Mouse (Mus musculus): ENCODE results near the gene Vmn2r-ps159. TPM values are rescaled to one million over a fixed set of nuclear protein-coding genes. Genes with fewer than 3 reads are reported as not detected.

Vmn2r-ps159 gene
- not detected for polyA plus RNA-seq (2017; shearing (Covaris generic))

GRCm38 (mm10) chr4:156330803-156331202 is at the start of gene Vmn2r-ps159:
Vmn2r-ps159 (plus strand) TSS chr4:156331103.

Other genes starting within 250 kb of the Vmn2r-ps159 start
- 40.7 TPM for gene 9430015G10Rik, start 221.1 kb upstream of the Vmn2r-ps159 start, polyA plus RNA-seq (2017; shearing (Covaris generic))
- 0.19 TPM for gene Rnf223, start 200.6 kb upstream of the Vmn2r-ps159 start, polyA plus RNA-seq (2017; shearing (Covaris generic))
- 2.0 TPM for gene Agrn, start 133.6 kb upstream of the Vmn2r-ps159 start, polyA plus RNA-seq (2017; shearing (Covaris generic))
- 60.5 TPM for gene Isg15, start 130.3 kb upstream of the Vmn2r-ps159 start, polyA plus RNA-seq (2017; shearing (Covaris generic))
- gene AW011738, start 127.8 kb upstream of the Vmn2r-ps159 start, polyA plus RNA-seq (2017; shearing (Covaris generic)) = 24.6 TPM
- 2.1 TPM for gene Perm1, start 115.2 kb upstream of the Vmn2r-ps159 start, polyA plus RNA-seq (2017; shearing (Covaris generic))
- gene Plekhn1, start 96.2 kb upstream of the Vmn2r-ps159 start, polyA plus RNA-seq (2017; shearing (Covaris generic)) = 6.6 TPM
- 11.7 TPM for gene Noc2l, start 95.1 kb upstream of the Vmn2r-ps159 start, polyA plus RNA-seq (2017; shearing (Covaris generic))
- 5.2 TPM for gene Samd11, start 75.4 kb upstream of the Vmn2r-ps159 start, polyA plus RNA-seq (2017; shearing (Covaris generic))